Mouse (Mus musculus) heart, postnatal 25 days (tissue): ENCODE measurements at regions not wholly inside any gene's neighbourhood (a gene's known extent, or its start where the extent isn't known, plus 50 kb on each side); places are given as distances from the start of the nearest gene placed in this dataset.

Experiments used
- DNase-seq: peaks from one replicate; pipeline ENCODE4 v3.0.0; 2022; ENCODE audit warnings: low spot score
- intact Hi-C: fragments of 180-260 bp; cut with DNase I; formaldehyde crosslinking; loops from one replicate; pipeline ENCODE4 v1.15.1; 2025

DNA sequence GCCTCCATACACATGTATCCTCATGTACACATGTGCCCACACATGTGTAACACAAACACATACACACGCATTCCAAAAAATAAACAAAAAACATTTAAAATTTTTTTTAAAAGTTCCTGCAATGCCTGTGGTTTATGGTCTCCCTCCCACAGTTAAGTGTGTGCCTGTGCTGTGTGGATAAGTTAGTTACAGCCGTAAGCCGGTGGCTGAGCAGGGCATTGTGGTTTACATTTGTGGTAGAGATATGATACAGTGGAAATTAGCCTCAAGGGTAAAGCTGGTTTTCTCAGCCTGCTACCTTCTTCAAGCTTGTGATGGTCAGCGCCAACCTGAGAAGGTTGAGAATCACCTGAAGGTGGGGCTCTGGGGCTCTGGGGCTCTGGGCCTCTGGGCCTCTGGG lies 484.0 kb upstream of the Kcnab2 start:
- DNase-seq: no peak
- intact Hi-C loops: no loop called here

- intact Hi-C loops: no loop called here
- no peak for DNase-seq
Observed at GRCm38 (mm10) chr4:152959627-152960230, 482.1 kb upstream of the Kcnab2 start.

- intact Hi-C loops: no loop called here
- no peak for DNase-seq
Observed at GRCm38 (mm10) chr4:152953237-152953974, 475.7 kb upstream of the Kcnab2 start.

DNA sequence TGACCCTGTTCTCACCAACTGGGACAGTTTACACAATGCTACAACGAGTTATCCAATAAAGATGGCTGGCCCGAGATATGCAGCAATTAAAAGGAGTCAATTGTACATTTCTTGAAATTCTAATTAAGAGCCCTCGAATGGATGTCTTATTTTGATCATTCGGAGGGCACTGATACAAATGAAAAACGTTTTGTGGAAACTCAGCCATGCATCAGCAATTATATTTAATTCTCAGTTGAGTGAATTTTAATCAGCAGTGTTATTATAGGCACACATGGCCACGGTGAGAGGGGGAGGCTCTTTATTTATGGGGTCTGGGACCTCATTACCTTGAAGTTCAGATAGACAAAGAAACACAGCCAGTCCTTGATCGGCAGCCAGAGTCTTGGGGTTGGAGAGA lies 471.3 kb upstream of the Kcnab2 start:
- intact Hi-C loops: no loop called here
- DNase-seq: no peak

GRCm38 (mm10) chr4:152941159-152941558 lies 463.5 kb upstream of the Kcnab2 start:
- intact Hi-C loops: no loop called here
- no peak for DNase-seq

GRCm38 (mm10) chr4:152936614-152937013 lies 458.9 kb upstream of the Kcnab2 start:
- no peak for DNase-seq
- intact Hi-C loops: no loop called here

DNA sequence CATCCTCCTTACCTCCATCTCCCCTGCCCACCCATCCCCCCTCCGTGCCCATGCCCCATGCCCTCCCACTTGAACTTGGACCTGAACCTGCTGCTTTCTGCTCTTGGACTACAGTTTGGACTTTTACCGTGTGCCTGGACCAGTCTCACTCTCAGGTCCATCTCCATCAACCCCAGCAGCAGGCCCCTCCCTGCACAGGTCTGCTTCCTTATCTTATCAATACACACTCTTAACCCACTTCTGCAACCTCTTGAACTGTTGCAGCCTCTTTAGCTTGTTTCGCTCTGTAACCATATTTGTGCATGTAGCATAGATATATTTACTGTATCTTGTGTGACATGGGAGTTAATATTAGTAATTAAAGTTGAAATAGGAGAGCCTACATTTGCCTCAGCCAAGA lies 457.8 kb upstream of the Kcnab2 start:
- no peak for DNase-seq
- intact Hi-C loops: no loop called here

- intact Hi-C loops: no loop called here
- DNase-seq: no peak
Observed at GRCm38 (mm10) chr4:152928422-152928985, 450.8 kb upstream of the Kcnab2 start.

GRCm38 (mm10) chr4:152920261-152920660 lies 442.6 kb upstream of the Kcnab2 start:
- no peak for DNase-seq
- intact Hi-C loops: no loop called here

DNA sequence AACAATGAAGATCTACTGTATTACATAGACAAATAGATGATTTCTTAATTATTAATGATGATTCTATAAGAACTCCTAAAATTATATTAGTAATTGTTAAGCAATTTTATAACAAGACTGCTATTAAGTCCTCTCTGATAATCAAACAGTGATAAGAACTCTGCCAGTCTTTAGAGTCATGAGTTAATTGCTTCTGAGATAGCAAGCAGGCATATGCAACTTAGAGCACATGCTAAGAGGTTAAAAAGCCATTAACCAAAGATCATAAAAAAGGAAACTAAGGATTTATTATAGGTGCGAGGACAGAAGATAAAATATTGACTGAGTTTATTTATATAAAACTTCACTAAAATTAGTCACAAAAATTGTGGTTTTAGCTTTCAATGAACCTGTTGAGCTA lies 442.2 kb upstream of the Kcnab2 start:
- intact Hi-C loops: no loop called here
- DNase-seq: no peak

GRCm38 (mm10) chr4:152916576-152916975 lies 438.9 kb upstream of the Kcnab2 start:
- DNase-seq: no peak
- intact Hi-C loops: no loop called here

DNA sequence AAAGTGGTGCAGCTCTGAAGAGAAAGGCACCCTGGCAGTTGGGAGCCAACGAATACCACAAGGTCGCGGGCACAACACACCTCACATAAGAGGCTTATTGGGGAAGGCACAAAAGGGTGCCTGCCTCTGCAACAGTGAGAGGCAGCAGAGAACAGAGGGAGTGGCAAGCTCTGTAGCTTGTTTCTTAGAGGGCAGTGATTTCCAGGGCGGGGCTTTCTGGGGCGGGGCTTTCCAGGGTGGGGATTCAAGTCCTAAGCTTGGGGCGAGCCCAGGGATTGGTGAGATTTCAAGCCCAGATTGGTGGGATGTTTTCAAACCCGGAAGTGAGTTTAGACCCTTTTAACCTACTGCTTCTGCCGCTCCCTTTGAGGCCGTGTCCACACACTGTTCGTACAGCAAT lies 435.8 kb upstream of the Kcnab2 start:
- no peak for DNase-seq
- intact Hi-C loops: no loop called here

DNA sequence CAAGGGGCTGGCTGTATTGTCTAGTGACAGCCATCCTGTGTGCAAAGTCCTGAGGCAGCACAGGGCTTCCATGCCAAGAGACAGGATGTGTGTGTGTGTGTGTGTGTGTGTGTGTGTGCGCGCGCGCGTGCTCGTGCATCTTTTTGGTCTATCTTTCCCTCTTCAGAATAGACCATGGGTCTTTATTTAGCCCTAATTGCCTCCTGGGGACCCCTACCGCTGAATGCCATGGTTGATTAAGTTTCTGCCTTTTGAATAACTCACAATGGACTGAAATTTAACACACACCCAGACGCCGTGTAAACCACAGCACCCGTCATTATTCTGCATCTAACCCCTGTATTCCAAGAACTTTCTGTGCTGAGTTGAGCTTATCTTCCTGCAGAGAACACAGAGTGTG lies 435.2 kb upstream of the Kcnab2 start:
- intact Hi-C loops: no loop called here
- no peak for DNase-seq

GRCm38 (mm10) chr4:152908235-152908634 lies 430.6 kb upstream of the Kcnab2 start:
- no peak for DNase-seq
- intact Hi-C loops: no loop called here

- no peak for DNase-seq
- intact Hi-C loops: no loop called here
Observed at GRCm38 (mm10) chr4:152902851-152903250, 425.2 kb upstream of the Kcnab2 start.

DNA sequence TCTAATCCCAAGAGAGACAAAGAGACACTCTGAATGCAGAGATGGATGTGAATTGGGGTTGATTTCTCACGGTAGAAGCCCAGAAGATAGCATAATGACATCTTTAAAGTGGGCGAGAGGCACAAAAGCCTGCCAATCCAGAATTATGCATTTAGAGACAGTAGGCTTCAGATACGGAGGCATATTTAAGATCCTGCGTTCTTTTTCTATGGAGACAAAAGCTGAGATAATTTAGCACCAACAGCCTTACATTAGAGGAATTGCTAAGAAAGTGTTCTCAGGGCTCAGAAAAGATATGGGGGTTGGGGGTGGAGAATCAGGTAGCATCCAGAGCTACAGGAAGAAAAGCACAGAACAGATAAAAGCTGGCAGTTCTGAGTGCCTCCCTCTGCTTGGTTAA lies 422.4 kb upstream of the Kcnab2 start:
- DNase-seq: no peak
- intact Hi-C loops: no loop called here

- intact Hi-C loops: no loop called here
- DNase-seq: no peak
Observed at GRCm38 (mm10) chr4:152895076-152895475, 417.4 kb upstream of the Kcnab2 start.

- intact Hi-C loops: no loop called here
- no peak for DNase-seq
Observed at GRCm38 (mm10) chr4:152892997-152893396, 415.3 kb upstream of the Kcnab2 start.

DNA sequence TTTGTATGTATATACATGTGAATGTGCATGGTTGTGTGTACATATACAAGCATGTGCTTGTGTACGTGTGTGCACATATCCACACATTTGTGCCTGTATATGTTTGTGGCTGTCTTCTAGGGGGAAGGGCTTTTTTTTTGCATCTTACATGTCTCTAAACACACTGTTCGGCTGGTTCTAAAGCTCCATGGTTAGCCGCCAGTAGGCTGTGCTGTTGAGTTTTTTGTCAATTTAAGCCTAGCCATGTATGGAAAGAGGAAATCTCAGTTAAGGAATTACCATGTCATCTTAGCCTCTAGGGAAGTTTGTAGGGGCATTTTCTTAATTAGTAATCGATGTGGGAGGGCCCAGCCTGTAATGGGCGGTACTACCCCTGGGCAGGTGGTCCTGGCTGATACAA lies 411.5 kb upstream of the Kcnab2 start:
- intact Hi-C loops: no loop called here
- no peak for DNase-seq

DNA sequence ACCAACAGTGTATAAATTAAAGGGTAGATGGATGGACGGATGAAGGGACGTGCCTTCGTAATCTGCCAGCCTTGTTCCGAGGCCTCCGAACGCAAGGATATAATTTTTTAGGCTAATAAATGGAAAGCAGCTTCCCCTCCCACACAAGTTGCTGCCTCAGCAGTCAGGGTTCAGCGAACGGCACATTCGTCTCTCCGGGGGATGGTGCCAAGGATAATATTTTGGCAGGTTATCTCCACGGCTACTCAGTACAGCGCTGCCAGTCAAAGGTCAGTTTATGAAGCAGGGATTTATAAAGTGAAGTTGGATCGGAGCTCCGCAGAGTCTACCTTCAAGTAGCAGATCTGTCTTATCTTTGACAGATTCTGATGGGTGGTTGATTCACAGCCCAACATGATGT lies 410.6 kb upstream of the Kcnab2 start:
- DNase-seq: no peak
- intact Hi-C loops: no loop called here

GRCm38 (mm10) chr4:152886773-152887172 lies 409.1 kb upstream of the Kcnab2 start:
- no peak for DNase-seq
- intact Hi-C loops: no loop called here
